Mouse (Mus musculus): ENCODE data around the gene Gm49358.

Gene Gm49358

GRCm38 (mm10) chr10:86814292-86815131 is 50.7 kb downstream of the Gm49358 start:
- no peak for DNase-seq

GRCm38 (mm10) chr10:86815133-86815532 is 51.4 kb downstream of the Gm49358 start:
- no peak for DNase-seq

- no peak for DNase-seq
Measured at GRCm38 (mm10) chr10:86819649-86820165, 55.9 kb downstream of the Gm49358 start.

DNA sequence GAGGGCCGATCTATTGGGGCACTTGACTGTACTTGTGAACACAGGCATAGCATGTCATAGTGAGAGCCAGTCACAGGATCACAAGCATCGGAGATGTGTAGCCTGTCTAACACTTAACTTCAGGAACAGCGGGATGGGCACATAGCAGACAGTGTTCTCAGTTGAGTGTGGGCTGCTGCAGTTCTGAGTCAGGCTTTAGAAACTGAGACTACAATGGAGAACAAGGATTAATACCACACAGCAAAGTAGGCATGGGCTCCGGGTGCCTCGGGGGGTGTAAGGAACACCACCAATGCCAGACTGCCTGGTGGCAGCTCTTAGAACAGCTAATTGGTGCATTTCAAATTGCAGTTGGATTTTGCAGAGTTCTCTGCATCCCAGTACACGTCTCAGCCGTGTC is 57.2 kb downstream of the Gm49358 start:
- no peak for DNase-seq

GRCm38 (mm10) chr10:86824093-86824492 is 60.3 kb downstream of the Gm49358 start:
- no peak for DNase-seq

DNA sequence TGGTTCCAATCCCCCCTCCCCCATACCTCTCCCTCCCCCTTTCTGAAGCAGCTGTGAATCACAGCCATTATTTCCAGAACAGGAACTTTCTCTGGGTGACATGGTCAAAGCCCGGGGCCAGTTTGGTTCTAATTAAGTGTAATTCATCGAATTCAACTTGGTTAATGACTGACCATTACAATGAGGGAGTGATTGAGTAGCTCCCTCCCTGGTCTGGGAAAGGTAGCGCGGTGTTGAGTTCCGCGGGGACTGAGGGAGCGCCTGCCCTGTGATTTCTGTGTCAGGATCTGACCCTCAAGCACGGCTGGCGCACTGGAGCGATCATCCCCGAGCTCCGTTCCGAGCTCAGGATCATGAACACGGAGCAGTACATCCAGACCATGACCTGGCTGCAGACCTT is 61.1 kb downstream of the Gm49358 start:
- no peak for DNase-seq

DNA sequence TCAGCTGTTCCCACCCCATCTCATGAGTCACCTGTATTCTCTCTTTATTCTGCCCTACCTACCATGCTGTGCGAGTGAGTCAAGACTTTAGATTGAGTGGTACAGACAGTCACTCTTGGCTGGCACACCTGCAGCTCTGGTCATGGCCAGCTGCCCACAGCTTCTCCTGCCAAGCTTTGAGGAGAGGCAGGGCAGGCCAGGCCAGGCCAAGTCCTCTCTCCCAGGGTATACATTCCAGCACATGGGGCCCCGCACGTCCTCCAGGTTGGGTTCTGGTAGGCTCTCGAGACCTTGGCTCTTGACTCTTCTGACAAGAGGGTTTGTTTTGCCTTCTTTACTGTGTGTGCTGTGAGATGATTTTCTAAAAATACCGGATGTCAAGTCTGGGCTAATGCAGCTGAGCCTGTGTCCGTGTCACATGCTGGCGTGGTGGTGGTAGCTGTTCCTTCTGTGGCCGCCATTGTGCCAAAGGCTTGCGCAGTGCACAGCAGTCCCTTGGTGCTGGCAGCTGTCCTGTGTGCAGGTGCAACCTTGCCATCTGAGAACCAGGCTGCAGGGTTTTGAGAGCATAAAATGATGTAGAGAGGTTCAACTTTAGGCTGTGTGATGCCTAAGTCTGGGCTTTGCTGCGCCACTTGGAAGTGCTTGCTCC is 62.2 kb downstream of the Gm49358 start:
- peak; percentile 79 for DNase-seq

DNA sequence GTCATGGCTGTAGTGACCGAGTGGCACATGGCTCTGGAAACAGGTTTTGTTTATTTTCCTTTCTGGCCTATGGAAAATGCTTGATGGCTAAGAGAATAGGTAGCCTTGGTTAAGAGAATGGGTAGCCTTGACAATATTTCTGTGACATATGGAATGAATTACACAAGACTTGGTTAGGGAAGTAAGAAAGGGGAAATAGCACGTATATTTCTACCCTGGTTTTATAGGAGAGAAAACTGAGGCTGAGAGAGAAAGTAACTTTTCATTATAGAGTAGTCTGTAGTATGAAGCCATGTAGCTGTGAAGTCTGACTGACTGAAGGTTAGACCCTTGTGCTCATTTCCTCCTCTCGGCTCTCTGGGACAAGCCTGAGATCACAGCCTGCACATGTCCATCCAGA is 63.2 kb downstream of the Gm49358 start:
- no peak for DNase-seq

DNA sequence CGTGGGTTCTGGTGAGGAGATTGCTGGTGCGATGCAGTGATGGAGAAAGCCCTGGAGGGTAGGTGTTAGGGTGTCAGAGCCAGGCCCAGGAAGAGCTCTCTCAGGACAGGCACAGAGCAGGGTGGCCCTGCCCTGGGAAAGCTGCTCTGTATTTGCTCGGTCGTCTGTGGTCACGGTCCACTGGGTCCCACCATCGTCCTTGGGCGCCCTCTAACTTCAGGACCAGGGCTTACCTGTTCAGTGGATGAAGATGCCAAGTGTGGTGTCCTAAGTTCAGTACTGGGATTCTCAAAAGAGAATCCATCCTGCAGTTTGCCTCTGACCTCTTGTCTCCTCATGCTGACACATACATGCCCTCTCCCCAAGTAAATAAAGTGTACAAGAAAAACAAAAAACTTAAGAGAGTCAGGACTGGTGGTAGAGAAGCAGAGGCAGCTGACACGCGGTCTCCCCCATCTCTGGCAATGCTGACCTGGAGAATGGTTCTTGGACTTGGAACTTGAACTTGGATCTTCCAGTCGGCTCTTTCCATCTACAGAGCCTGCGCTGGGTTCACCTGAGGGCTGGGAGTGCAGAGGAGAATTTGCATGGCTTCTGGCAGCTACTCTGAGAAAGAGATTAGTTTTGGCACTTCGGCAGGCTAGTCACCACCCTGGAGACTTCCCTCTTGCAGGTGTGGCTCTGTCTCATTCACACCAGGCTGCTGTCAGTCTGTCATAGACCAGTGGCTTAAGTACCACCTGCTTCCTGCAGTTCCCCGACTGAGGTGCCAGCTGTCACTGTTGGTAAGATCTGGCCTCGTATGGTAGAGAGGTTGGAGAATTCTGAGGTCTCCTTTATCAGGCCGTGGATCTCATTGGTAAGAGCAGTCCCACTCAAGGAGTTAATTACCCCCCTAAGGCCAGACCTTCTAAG is 64.7 kb downstream of the Gm49358 start:
- no peak for DNase-seq

GRCm38 (mm10) chr10:86829515-86829914 is 65.7 kb downstream of the Gm49358 start:
- DNase-seq: no peak

DNA sequence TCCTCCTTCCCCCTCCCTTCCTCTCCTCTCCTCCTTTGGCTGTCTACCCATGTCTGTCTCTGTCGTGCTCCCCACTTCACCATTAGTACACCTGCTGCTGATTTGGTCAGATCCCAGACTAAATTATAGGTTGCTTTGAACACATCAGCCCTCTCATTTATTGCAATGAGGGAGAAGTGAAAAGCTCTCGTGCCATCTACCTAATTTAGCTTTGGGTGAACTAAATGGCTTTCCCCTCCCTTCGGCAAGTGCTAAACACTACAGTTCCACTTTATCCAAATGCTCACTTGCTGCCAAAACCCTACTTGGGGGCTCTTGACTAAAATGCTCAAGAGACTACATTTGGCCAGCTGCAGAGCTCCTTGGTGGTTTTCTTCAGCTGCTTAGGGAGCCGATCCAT is 73.0 kb downstream of the Gm49358 start:
- no peak for DNase-seq

GRCm38 (mm10) chr10:86838827-86839226 is 75.1 kb downstream of the Gm49358 start:
- no peak for DNase-seq

GRCm38 (mm10) chr10:86842659-86843058 is 78.9 kb downstream of the Gm49358 start:
- DNase-seq: no peak

DNA sequence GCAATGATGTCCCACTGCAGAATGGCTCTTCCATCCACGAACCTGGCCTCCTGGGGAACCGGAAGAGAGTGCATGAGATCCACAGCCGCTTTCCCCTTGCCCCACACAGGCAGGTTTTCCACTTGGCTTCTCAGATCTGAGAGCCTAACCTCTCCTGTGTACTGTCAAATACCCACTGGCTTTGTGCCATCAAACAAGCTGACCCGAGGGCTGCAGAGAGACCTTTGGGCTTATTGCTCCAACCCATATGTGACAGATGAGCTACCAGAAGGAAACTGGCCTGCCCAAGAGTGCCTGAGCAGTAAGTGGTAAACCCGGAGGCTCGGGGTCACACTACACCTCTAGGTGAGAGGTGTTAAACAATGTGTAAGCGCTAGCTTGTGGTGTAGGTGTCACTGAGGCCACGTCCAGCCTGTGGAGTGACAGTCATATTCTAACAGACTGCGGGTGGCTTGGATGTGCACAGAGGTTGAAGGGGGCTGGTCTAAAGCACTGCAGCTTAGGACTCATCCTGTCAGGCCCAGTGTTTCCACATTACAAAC is 83.2 kb downstream of the Gm49358 start:
- no peak for DNase-seq

GRCm38 (mm10) chr10:86849087-86849486 is 85.3 kb downstream of the Gm49358 start:
- DNase-seq: no peak

DNA sequence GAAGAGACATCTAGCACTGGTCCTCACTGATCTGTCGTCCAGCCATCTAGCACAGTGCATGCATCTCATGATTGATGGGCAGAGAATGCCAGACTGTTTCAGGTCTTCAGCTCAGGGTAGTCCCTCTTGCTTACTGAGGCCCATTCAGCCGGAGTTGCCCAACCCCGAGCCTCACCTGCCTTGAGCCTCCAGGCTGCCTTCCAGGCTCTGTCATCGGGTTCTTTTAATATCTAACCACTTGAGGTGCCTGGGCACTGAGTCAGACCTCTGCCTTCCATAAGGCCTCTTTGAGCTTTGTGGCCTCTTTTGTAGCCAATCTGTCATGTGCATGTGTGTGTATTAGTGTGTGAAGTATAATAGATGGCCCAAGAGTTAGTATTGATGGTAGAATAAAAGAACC is 85.7 kb downstream of the Gm49358 start:
- no peak for DNase-seq

GRCm38 (mm10) chr10:86852160-86852559 is 88.4 kb downstream of the Gm49358 start:
- DNase-seq: no peak

DNA sequence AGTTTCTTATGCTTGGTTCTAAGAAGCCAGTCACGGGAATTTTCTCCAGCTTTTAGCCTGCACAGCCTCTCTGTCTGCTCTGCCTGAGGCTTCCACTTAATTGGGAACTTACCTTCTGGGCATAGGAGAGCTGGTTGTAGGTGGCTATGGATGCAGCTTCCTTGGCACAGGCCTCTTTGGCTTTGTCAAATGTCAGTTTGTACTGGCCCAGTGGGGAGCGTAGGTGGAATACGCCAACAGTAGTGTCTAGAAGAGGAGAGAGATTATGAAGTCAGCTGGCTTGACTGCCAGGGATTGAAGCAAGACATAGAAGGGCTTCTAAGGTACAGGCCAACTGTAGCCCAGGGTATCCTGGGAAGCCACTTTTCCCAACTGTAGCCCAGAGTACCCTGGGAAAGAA is 89.7 kb downstream of the Gm49358 start:
- DNase-seq: no peak

GRCm38 (mm10) chr10:86860396-86860795 is 96.6 kb downstream of the Gm49358 start:
- no peak for DNase-seq

DNA sequence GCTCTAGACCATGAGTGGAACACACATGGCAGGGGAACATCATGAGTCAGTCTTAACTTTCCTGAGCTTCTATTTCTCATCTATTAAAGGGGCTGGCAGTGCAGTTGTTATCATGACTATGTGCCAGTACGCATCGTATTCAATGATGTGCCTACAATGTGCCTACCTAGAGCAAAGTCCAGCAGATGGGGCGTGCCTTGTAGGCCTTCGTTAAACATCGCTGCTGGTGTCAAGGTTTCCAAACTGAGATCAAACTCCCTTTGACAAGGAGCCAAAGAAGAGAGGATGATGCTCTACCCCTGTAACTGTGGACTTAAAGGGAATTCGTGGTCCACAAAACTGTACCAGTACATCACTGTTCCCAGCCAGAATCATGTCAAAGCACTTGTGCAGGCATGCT is 98.7 kb downstream of the Gm49358 start:
- no peak for DNase-seq

DNA sequence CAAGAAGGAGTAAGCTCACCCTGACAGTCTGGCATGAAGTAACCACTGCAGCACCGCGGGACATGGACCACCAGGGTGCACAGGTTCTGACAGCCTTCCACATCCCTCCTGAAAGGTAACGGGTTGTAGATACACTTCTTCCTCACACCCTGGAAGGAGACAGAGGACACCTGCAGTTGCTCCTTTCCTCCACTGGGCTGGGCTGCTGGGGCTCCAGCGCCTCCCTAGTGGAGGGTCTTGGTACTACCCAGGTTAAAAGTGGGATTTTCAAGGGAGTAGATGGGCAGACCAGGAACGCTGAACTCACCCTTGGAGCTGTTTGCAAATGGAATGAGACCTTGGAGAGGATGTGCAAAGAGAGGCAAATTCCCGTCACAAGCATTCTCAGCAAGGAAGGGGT is 99.7 kb downstream of the Gm49358 start:
- DNase-seq: no peak

GRCm38 (mm10) chr10:86872121-86872520 is 108.3 kb downstream of the Gm49358 start:
- no peak for DNase-seq

DNA sequence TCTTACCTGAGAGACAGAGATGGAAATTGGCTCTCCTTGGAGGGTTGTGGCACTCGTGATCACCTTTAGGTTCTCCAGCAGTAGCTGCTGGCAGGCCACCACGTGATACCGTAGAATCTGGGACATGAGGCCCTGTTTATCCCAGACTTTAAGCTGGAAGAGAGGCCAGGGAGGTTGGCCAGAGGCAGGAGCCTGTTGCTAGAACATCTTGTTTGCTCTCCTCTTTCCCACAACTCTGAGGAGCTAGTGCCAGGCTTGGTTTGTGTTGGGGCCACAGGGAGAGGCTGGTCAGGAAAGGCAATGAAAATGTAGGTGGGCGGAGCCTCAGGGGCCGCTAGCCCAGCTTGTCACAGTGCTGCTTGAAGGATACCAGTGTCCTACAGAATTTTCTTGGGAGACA is 108.8 kb downstream of the Gm49358 start:
- DNase-seq: no peak

Data from cerebellum, adult 9-10 months (tissue).